Mouse (Mus musculus) heart, adult 2 months (tissue): ENCODE data around the gene Gstt1. TPM values are rescaled to one million over a fixed set of nuclear protein-coding genes. Genes with fewer than 3 reads are reported as not detected.

ENCODE experiments used
- DNase-seq, 2 experiments: peaks; one replicate each; pipeline ENCODE4 v3.0.0; 2021
- H3K27ac ChIP-seq: fragments of 200-600 bp; 2 replicates; pipeline ENCODE4 v1.8.1; 2022
- H3K27me3 ChIP-seq: fragments of 200-500 bp; 2 replicates; pipeline ENCODE4 v1.6.1; 2012; ENCODE audit warnings: mild to moderate bottlenecking, low read length, inconsistent platforms, mixed read lengths; ENCODE audit not compliant: control insufficient read depth, insufficient read depth
- H3K36me3 ChIP-seq: fragments of 200-500 bp; 2 replicates; pipeline ENCODE4 v1.6.1; 2012; ENCODE audit warnings: low read length, inconsistent platforms; ENCODE audit not compliant: control insufficient read depth, insufficient read depth
- H3K4me1 ChIP-seq: fragments of 200-500 bp; 2 replicates; pipeline ENCODE4 v1.6.1; 2011; ENCODE audit warnings: low read length; ENCODE audit not compliant: control insufficient read depth, insufficient read depth
- H3K4me3 ChIP-seq: fragments of 200-600 bp; 2 replicates; pipeline ENCODE4 v1.8.1; 2022
- H3K79me2 ChIP-seq: fragments of 200-500 bp; replicated peaks from 2 replicates; pipeline ENCODE4 v1.6.1; 2012; ENCODE audit warnings: mild to moderate bottlenecking, inconsistent platforms, low read length, moderate library complexity, mixed read lengths; ENCODE audit not compliant: control insufficient read depth, insufficient read depth
- H3K9ac ChIP-seq: fragments of 200-500 bp; 2 replicates; pipeline ENCODE4 v1.6.1; 2012; ENCODE audit warnings: low read depth, mild to moderate bottlenecking, control low read depth, inconsistent platforms, low read length, mixed read lengths
- CTCF ChIP-seq: fragments of 200-600 bp; IDR thresholded peaks from 2 replicates; pipeline ENCODE4 v1.8.1; 2022; ENCODE audit warnings: antibody characterized with exemption, mild to moderate bottlenecking, moderate library complexity
- EP300 ChIP-seq: fragments of 200-500 bp; IDR thresholded peaks from 2 replicates; pipeline ENCODE4 v1.6.1; 2011; ENCODE audit warnings: low read depth, low read length, control low read depth; ENCODE audit not compliant: insufficient read depth
- POLR2A ChIP-seq: fragments of 200-500 bp; IDR thresholded peaks from 2 replicates; pipeline ENCODE4 v1.6.1; 2011; ENCODE audit warnings: mild to moderate bottlenecking, low read depth, low read length, control low read depth; ENCODE audit not compliant: insufficient read depth
- WGBS: fragments of 180-500 bp; shearing (Covaris S2); methylation state at CpG from one replicate; pipeline ENCODE4 v1.1.7; 2018; 5-methylcytosine and 5-hydroxymethylcytosine counted together
- intact Hi-C: fragments of 180-260 bp; cut with DNase I; formaldehyde crosslinking; loops from one replicate; pipeline ENCODE4 v1.15.1; 2025
- polyA plus RNA-seq: library from polyadenylated mRNA; depleted of rRNA; stranded (reverse); fragments of >200 nt; gene quantifications from 2 replicates; pipeline ENCODE4 v1.2.3, GENCODE M21; 2012
- total RNA-seq, 2 experiments: library from RNA; stranded (reverse); gene quantifications; 2 replicates each; pipeline ENCODE4 v1.2.3; 2021

The Gstt1 gene
- total and polyA plus RNA-seq, 3 experiments = 15.8 to 52.1 (median 16.8) TPM

DNA sequence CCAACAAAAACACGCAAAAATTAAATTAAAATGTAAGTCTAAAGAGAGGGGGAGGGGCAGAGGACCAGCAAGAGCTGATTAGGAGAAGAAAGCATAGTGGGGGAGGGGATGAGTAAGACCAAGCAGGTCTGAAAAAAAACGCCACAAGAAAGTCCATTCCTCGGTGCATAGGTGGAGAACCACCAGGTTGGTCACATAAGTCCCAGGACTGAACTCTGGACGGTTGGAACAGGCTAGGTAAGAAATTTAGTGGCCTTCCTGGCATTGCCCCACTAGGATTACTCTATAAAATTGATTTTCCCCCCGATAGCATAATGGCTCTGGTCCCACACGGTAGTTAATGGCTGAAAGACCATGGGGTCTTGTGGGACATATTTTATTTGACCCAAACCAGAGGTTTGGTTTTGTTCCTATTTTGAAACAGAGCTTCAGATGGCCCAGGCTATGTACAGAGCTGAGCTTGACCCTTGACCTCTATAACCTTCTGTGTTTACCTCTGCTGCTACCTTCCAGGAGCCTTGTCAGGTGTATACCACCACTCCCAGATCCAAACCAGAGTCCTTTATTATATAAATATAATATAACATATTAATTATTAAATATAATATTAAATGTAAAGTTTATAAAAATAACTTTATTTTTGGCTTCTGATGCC lies 9.2 kb downstream of the Gstt1 start:
- H3K4me3 ChIP-seq = no peak overlapping the region
- no peak overlapping the region for H3K9ac ChIP-seq
- H3K27ac ChIP-seq = no peak overlapping the region
- 82% methylated on average over 6 of the region's 6 CpGs for whole genome bisulfite sequencing
- no peaks in the 10 kb centered on the region for H3K4me1 ChIP-seq
- no peaks in the 10 kb centered on the region for H3K36me3 ChIP-seq
- DNase-seq = no peak
- no peaks in the 10 kb centered on the region for H3K27me3 ChIP-seq
- intact Hi-C loops = no loop called here
- H3K79me2 ChIP-seq = no peaks in the 10 kb centered on the region
- no peak for TF ChIP-seq POLR2A
- no peak for TF ChIP-seq CTCF
- TF ChIP-seq EP300 = no peak

- TF ChIP-seq EP300 (no peak), POLR2A (no peak), CTCF (no peak)
- Histone ChIP-seq H3K36me3 (no peaks in the 10 kb centered on the region), H3K4me3 (no peak overlapping the region), H3K9ac (no peak overlapping the region), H3K4me1 (no peaks in the 10 kb centered on the region), H3K27me3 (no peaks in the 10 kb centered on the region), H3K27ac (no peak overlapping the region), H3K79me2 (no peaks in the 10 kb centered on the region)
- intact Hi-C loops = no loop called here
- 91% methylated on average over 8 of the region's 8 CpGs for WGBS
- DNase-seq = no peak
These were observed 10.1 kb downstream of the Gstt1 start for GRCm38 (mm10) chr10:75788277-75788676.

DNA sequence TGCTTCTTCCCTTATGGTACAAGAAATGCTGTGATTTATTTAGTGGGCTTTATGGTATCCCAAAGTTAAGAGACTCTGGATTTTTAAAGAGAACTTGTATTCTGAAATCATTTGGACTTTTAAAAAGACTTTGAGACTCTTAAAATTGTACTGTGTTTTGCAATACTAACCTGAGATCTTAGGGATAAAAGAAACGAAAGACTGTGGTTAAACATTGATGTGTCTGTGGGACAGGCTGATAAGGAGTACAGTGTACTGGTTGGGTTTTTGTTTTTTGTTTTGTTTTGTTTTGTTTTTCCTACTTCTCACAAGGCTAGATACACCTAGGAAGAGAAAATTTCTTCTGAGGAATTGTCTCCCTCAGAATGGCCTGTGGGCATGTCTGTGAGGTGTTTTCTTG lies 12.9 kb downstream of the Gstt1 start:
- DNase-seq = no peak
- H3K4me3 ChIP-seq = no peak overlapping the region
- no peaks in the 10 kb centered on the region for H3K27me3 ChIP-seq
- no peak for TF ChIP-seq CTCF
- TF ChIP-seq EP300 = no peak
- TF ChIP-seq POLR2A = no peak
- no peaks in the 10 kb centered on the region for H3K79me2 ChIP-seq
- no peaks in the 10 kb centered on the region for H3K4me1 ChIP-seq
- no peak overlapping the region for H3K27ac ChIP-seq
- intact Hi-C loops = no loop called here
- H3K36me3 ChIP-seq = no peaks in the 10 kb centered on the region
- 72% methylated on average over 1 of the region's 1 CpGs for WGBS
- H3K9ac ChIP-seq = no peak overlapping the region

GRCm38 (mm10) chr10:75780769-75781578 lies 17.4 kb downstream of the Gstt1 start, which contains the start of the genes Gm20441 and Gstt3:
Gene Gm20441, minus strand, starts transcription at chr10:75780954.
Gene Gstt3, minus strand, starts transcription at chr10:75781414.
- TF ChIP-seq POLR2A = peak; percentile 74
- TF ChIP-seq EP300 = 0 out of 2 replicates have a peak, but pooled peaks have one; percentile 27
- TF ChIP-seq CTCF = no peak
- peak; percentile 78 to 82 for DNase-seq
- H3K27me3 ChIP-seq = no peaks in the 10 kb centered on the region
- peak within 1 kb of the TSS; percentile 81 for H3K27ac ChIP-seq
- WGBS = 3% methylated on average over 28 of the region's 28 CpGs
- H3K4me3 ChIP-seq = peak within 1 kb of the TSS; percentile 66
- intact Hi-C loops = loop anchor here (5.0 kb wide), 1 partner anchor 51 kb away; no protein-coding TSS in a partner anchor
- peaks cover 2% of the 10 kb centered on the region; the same call in 1 of the 2 replicates for H3K4me1 ChIP-seq
- peak within 1 kb of the TSS; percentile 86 for H3K9ac ChIP-seq
- no peaks in the 10 kb centered on the region for H3K79me2 ChIP-seq
- no peaks in the 10 kb centered on the region for H3K36me3 ChIP-seq

DNA sequence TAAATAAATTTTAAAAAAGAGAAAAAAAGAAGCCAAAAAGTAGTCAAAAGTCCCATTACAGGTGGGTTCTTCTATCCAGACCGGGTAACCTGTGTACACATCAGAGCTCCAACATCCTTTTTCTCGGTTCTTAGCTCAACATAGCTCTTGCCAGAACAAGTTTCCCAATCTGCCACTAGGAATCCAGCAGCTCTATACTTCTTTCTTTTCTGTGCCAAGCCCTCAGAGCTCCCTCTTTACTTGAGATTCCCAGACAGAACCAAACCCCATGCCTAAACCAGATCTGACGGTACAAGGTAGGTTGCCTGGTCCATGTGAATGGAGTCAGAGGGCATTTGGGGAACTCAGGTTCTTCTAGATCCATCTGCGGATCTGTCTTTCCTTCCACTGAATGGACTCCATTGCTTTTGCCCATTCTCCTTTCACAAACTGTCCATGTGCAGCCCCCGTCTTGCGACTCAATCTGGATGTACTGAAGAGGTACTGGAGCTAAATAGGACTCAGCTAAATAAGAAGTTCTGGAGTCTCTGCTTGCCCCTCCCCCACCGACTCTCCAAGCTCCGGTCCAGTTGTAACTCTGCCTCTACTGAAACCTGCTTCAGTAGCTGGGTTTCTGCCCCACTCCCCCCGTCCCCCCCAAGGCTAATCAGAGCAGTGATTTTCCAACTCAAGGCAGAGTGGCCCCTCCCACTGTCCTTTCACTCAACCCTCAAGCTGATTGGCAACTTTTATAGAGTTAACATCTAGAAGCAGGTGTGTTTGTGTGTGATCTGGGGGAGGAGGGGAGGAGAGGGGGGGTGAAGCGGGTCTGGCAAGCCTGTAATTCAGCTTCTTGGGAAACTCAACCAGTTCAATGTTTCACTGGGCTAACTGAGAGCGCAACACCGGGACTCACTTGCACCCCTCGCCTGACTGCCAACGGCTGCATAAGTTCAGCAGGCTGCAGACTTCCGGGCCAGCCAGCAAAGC lies 18.9 kb downstream of the Gstt1 start:
- H3K79me2 ChIP-seq = no peaks in the 10 kb centered on the region
- H3K27ac ChIP-seq = no peak overlapping the region
- H3K4me1 ChIP-seq = peaks cover 2% of the 10 kb centered on the region; the same call in 1 of the 2 replicates
- H3K36me3 ChIP-seq = no peaks in the 10 kb centered on the region
- H3K4me3 ChIP-seq = no peak overlapping the region
- no peak overlapping the region for H3K9ac ChIP-seq
- no peak for DNase-seq
- intact Hi-C loops = loop anchor here (5.0 kb wide), 1 partner anchor 53 kb away; no protein-coding TSS in a partner anchor
- no peak for TF ChIP-seq EP300
- no peaks in the 10 kb centered on the region for H3K27me3 ChIP-seq
- 42% methylated on average over 15 of the region's 15 CpGs for WGBS
